Mouse (Mus musculus): ENCODE data around the gene Gli3. TPM values are rescaled to one million over a fixed set of nuclear protein-coding genes. Genes with fewer than 3 reads are reported as not detected.
A peak's percentile ranks its signal among the peaks of the same experiment; 100 is the strongest.

The Gli3 gene
- polyA plus RNA-seq, 1 experiment from 2014 or later = 23.1 TPM

- no peak for ATAC-seq (ENCODE audit: insufficient number of reproducible peaks, low FRiP score, low TSS enrichment, low read depth)
- Histone ChIP-seq H3K4me3 (replicated peaks) (no peak overlapping the region), H3K9ac (no peak overlapping the region), H3K9me3 (replicated peaks) (no peaks in the 10 kb centered on the region), H3K27me3 (no peaks in the 10 kb centered on the region), H3K27ac (replicated peaks) (no peak overlapping the region), H3K36me3 (no peaks in the 10 kb centered on the region), H3K4me2 (replicated peaks) (no peak overlapping the region), H3K4me1 (peaks cover 24% of the 10 kb centered on the region)
- WGBS = 70% methylated on average over 3 of the region's 3 CpGs
Observed at GRCm38 (mm10) chr13:15537611-15538010, 74.6 kb downstream of the Gli3 start.

GRCm38 (mm10) chr13:15538389-15538788, 75.4 kb downstream of the Gli3 start:
- Histone ChIP-seq H3K4me1 (peaks cover 32% of the 10 kb centered on the region), H3K9ac (no peak overlapping the region), H3K4me3 (replicated peaks) (no peak overlapping the region), H3K27me3 (no peaks in the 10 kb centered on the region), H3K36me3 (no peaks in the 10 kb centered on the region), H3K9me3 (replicated peaks) (no peaks in the 10 kb centered on the region), H3K27ac (replicated peaks) (no peak overlapping the region), H3K4me2 (replicated peaks) (no peak overlapping the region)
- no peak for ATAC-seq (ENCODE audit: insufficient number of reproducible peaks, low FRiP score, low TSS enrichment, low read depth)
- 44% methylated on average over 2 of the region's 2 CpGs for WGBS

GRCm38 (mm10) chr13:15542053-15542452, 79.0 kb downstream of the Gli3 start:
- no peak for ATAC-seq (ENCODE audit: insufficient number of reproducible peaks, low FRiP score, low TSS enrichment, low read depth)
- peaks cover 62% of the 10 kb centered on the region for H3K4me1 ChIP-seq

GRCm38 (mm10) chr13:15543169-15543887, 80.3 kb downstream of the Gli3 start:
- no peak for ATAC-seq (ENCODE audit: insufficient number of reproducible peaks, low FRiP score, low TSS enrichment, low read depth)
- Histone ChIP-seq H3K9me3 (replicated peaks) (no peaks in the 10 kb centered on the region), H3K4me2 (replicated peaks) (no peak overlapping the region), H3K4me1 (peaks cover 51% of the 10 kb centered on the region), H3K27me3 (no peaks in the 10 kb centered on the region), H3K36me3 (no peaks in the 10 kb centered on the region), H3K9ac (no peak overlapping the region), H3K4me3 (replicated peaks) (no peak overlapping the region), H3K27ac (replicated peaks) (no peak overlapping the region)
- 47% methylated on average over 12 of the region's 12 CpGs for WGBS

More at GRCm38 (mm10) chr13:15542053-15542452, 79.0 kb downstream of the Gli3 start:
- Histone ChIP-seq H3K9me3 (replicated peaks) (no peaks in the 10 kb centered on the region), H3K4me3 (replicated peaks) (no peak overlapping the region), H3K36me3 (no peaks in the 10 kb centered on the region), H3K9ac (no peak overlapping the region), H3K27me3 (no peaks in the 10 kb centered on the region), H3K27ac (replicated peaks) (no peak overlapping the region), H3K4me2 (replicated peaks) (no peak overlapping the region)
- WGBS = 36% methylated on average over 5 of the region's 5 CpGs

GRCm38 (mm10) chr13:15543888-15544640, 81.0 kb downstream of the Gli3 start:
- WGBS = 36% methylated on average over 7 of the region's 7 CpGs
- Histone ChIP-seq H3K27ac (replicated peaks) (no peak overlapping the region; the same call in 1 of the 2 replicates), H3K4me3 (replicated peaks) (no peak overlapping the region), H3K4me1 (peaks cover 51% of the 10 kb centered on the region), H3K36me3 (no peaks in the 10 kb centered on the region), H3K27me3 (no peaks in the 10 kb centered on the region), H3K4me2 (replicated peaks) (no peak overlapping the region), H3K9me3 (replicated peaks) (no peaks in the 10 kb centered on the region), H3K9ac (no peak overlapping the region)
- no peak for ATAC-seq (ENCODE audit: insufficient number of reproducible peaks, low FRiP score, low TSS enrichment, low read depth)

GRCm38 (mm10) chr13:15545346-15545896, 82.4 kb downstream of the Gli3 start:
- H3K36me3 ChIP-seq = no peaks in the 10 kb centered on the region
- WGBS = 33% methylated on average over 4 of the region's 4 CpGs
- H3K4me1 ChIP-seq = peaks cover 53% of the 10 kb centered on the region
- H3K4me2 ChIP-seq (replicated peaks) = no peak overlapping the region
- ATAC-seq (ENCODE audit: insufficient number of reproducible peaks, low FRiP score, low TSS enrichment, low read depth) = no peak
- H3K9me3 ChIP-seq (replicated peaks) = no peaks in the 10 kb centered on the region
- H3K4me3 ChIP-seq (replicated peaks) = no peak overlapping the region
- no peak overlapping the region for H3K9ac ChIP-seq
- peak overlapping the region; percentile 73 for H3K27ac ChIP-seq (replicated peaks)
- no peaks in the 10 kb centered on the region for H3K27me3 ChIP-seq

- WGBS = 21% methylated on average over 4 of the region's 4 CpGs
- no peaks in the 10 kb centered on the region for H3K36me3 ChIP-seq
- ATAC-seq (ENCODE audit: insufficient number of reproducible peaks, low FRiP score, low TSS enrichment, low read depth) = no peak
- H3K4me3 ChIP-seq (replicated peaks) = no peak overlapping the region
- no peaks in the 10 kb centered on the region for H3K27me3 ChIP-seq
- H3K9ac ChIP-seq = no peak overlapping the region
- peak overlapping the region; percentile 73 for H3K27ac ChIP-seq (replicated peaks)
- peaks cover 59% of the 10 kb centered on the region for H3K4me1 ChIP-seq
- H3K4me2 ChIP-seq (replicated peaks) = no peak overlapping the region
- no peaks in the 10 kb centered on the region for H3K9me3 ChIP-seq (replicated peaks)
Observed at GRCm38 (mm10) chr13:15546258-15546657, 83.2 kb downstream of the Gli3 start.

- Histone ChIP-seq H3K9ac (no peak overlapping the region), H3K4me3 (replicated peaks) (no peak overlapping the region), H3K9me3 (replicated peaks) (no peaks in the 10 kb centered on the region), H3K36me3 (no peaks in the 10 kb centered on the region), H3K27me3 (no peaks in the 10 kb centered on the region), H3K4me2 (replicated peaks) (no peak overlapping the region), H3K27ac (replicated peaks) (no peak overlapping the region), H3K4me1 (peaks cover 42% of the 10 kb centered on the region)
- 60% methylated on average over 6 of the region's 6 CpGs for WGBS
- no peak for ATAC-seq (ENCODE audit: insufficient number of reproducible peaks, low FRiP score, low TSS enrichment, low read depth)
Observed at GRCm38 (mm10) chr13:15549466-15549865, 86.4 kb downstream of the Gli3 start.

GRCm38 (mm10) chr13:15550027-15550602, 87.1 kb downstream of the Gli3 start:
- Histone ChIP-seq H3K4me1 (peaks cover 36% of the 10 kb centered on the region), H3K4me2 (replicated peaks) (no peak overlapping the region), H3K36me3 (no peaks in the 10 kb centered on the region), H3K27ac (replicated peaks) (no peak overlapping the region), H3K27me3 (no peaks in the 10 kb centered on the region), H3K4me3 (replicated peaks) (no peak overlapping the region), H3K9me3 (replicated peaks) (no peaks in the 10 kb centered on the region), H3K9ac (no peak overlapping the region)
- WGBS = 76% methylated on average over 8 of the region's 8 CpGs
- no peak for ATAC-seq (ENCODE audit: insufficient number of reproducible peaks, low FRiP score, low TSS enrichment, low read depth)

- Histone ChIP-seq H3K9me3 (replicated peaks) (no peaks in the 10 kb centered on the region), H3K27ac (replicated peaks) (peak overlapping the region; percentile 51; the same call in 1 of the 2 replicates), H3K4me3 (replicated peaks) (no peak overlapping the region), H3K4me1 (peaks cover 29% of the 10 kb centered on the region), H3K4me2 (replicated peaks) (no peak overlapping the region), H3K9ac (no peak overlapping the region), H3K27me3 (no peaks in the 10 kb centered on the region), H3K36me3 (no peaks in the 10 kb centered on the region)
- 42% methylated on average over 6 of the region's 6 CpGs for WGBS
- ATAC-seq (ENCODE audit: insufficient number of reproducible peaks, low FRiP score, low TSS enrichment, low read depth) = no peak
Observed at GRCm38 (mm10) chr13:15550731-15551130, 87.7 kb downstream of the Gli3 start.

GRCm38 (mm10) chr13:15552009-15552408, 89.0 kb downstream of the Gli3 start:
- peak; percentile 67; the same call in 1 of the 2 replicates for ATAC-seq (ENCODE audit: insufficient number of reproducible peaks, low FRiP score, low TSS enrichment, low read depth)
- Histone ChIP-seq H3K9ac (no peak overlapping the region), H3K27me3 (no peaks in the 10 kb centered on the region), H3K36me3 (no peaks in the 10 kb centered on the region), H3K4me1 (peaks cover 22% of the 10 kb centered on the region), H3K4me2 (replicated peaks) (no peak overlapping the region), H3K27ac (replicated peaks) (peak overlapping the region; percentile 36; the same call in 1 of the 2 replicates), H3K4me3 (replicated peaks) (no peak overlapping the region), H3K9me3 (replicated peaks) (no peaks in the 10 kb centered on the region)
- 32% methylated on average over 3 of the region's 3 CpGs for WGBS
